Mouse (Mus musculus): ENCODE measurements at regions not wholly inside any gene's neighbourhood (a gene's known extent, or its start where the extent isn't known, plus 50 kb on each side); places are given as distances from the start of the nearest gene placed in this dataset.
A peak's percentile ranks its signal among the peaks of the same experiment; 100 is the strongest.

DNA sequence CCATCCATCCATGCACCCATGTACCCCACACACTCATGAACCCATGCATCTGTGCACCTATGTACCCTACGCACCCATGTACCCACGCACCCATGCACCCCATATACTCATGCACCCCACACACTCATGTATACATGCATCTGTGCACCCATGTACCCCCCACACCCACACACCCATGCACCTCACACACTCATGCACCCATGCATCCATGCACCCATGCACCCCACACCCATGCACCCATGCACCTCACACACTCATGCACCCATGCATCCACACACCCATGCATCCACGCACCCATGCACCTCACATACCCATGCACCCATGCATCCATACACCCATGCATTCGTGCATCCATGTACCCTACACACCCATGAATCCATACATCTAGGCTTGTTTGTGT is 63.6 kb downstream of the 4930564D02Rik start:
- Histone ChIP-seq H3K27me3 (ENCODE audit: control insufficient read depth, insufficient read depth, low read length) (no peaks in the 10 kb centered on the region), H3K4me3 (ENCODE audit: low read length) (no peak overlapping the region), H3K9ac (ENCODE audit: low read depth, low read length) (no peak overlapping the region), H3K4me1 (ENCODE audit: control insufficient read depth, insufficient read depth, low read length) (0 out of 2 replicates have a peak, but pooled peaks cover 3% of the 10 kb centered on the region), H3K4me2 (replicated peaks; ENCODE audit: low read depth, low read length) (no peak overlapping the region), H3K27ac (ENCODE audit: low read depth, low read length) (no peak overlapping the region), H3K36me3 (ENCODE audit: control insufficient read depth, insufficient read depth, low read length) (no peaks in the 10 kb centered on the region), H3K9me3 (ENCODE audit: control insufficient read depth, low read length) (no peaks in the 10 kb centered on the region; the same call in 1 of the 2 replicates)
- 97% methylated on average over 4 of the region's 4 CpGs for WGBS
- ATAC-seq (ENCODE audit: low FRiP score, low TSS enrichment) = no peak

DNA sequence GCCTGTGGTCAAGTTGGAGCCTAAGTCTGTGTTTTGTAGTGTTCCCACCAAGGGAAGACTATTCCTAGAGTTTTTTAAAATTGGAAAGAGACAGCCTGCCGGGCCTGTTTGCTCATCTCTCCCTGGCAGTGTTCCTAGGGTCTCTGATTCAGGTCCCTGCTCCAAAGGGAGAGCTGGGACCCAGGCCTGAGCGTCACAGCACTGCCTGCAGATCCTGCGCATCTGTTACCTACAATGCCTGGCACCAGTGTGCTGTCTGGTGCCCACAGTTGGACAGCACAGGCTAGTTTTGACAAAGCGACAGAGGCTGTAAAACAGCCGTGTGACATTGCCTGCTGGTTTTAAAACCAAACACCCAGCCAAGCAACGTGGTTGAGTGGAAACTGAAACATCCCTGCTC is 64.4 kb downstream of the 4930564D02Rik start:
- no peak overlapping the region for H3K4me3 ChIP-seq (ENCODE audit: low read length)
- H3K9ac ChIP-seq (ENCODE audit: low read depth, low read length) = no peak overlapping the region
- H3K4me2 ChIP-seq (replicated peaks; ENCODE audit: low read depth, low read length) = no peak overlapping the region
- H3K27me3 ChIP-seq (ENCODE audit: control insufficient read depth, insufficient read depth, low read length) = no peaks in the 10 kb centered on the region
- H3K36me3 ChIP-seq (ENCODE audit: control insufficient read depth, insufficient read depth, low read length) = no peaks in the 10 kb centered on the region
- 0 out of 2 replicates have a peak, but pooled peaks cover 3% of the 10 kb centered on the region for H3K4me1 ChIP-seq (ENCODE audit: control insufficient read depth, insufficient read depth, low read length)
- no peaks in the 10 kb centered on the region; the same call in 1 of the 2 replicates for H3K9me3 ChIP-seq (ENCODE audit: control insufficient read depth, low read length)
- H3K27ac ChIP-seq (ENCODE audit: low read depth, low read length) = no peak overlapping the region
- ATAC-seq (ENCODE audit: low FRiP score, low TSS enrichment) = no peak
- WGBS = 78% methylated on average over 6 of the region's 6 CpGs

DNA sequence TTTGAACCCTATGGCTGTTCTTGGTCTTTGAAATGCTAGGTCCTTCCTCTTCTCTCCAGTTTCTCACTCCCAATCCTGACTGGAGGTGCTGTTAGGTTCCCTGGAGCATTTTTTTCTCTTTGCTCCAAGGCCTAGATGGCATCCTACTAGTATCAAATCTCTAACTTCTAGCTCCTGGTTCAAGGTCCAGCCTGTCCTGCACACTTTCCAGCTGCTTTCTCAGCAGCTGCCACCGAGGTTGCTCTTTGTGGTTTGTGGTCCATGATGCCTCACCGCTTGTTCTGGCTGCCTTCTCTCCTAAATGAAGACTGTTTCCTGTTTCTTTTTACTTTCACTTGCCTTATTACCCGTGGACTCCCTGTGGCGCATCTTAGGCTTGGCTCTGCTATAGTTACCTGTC is 66.4 kb downstream of the 4930564D02Rik start:
- Histone ChIP-seq H3K9ac (ENCODE audit: low read depth, low read length) (no peak overlapping the region), H3K9me3 (ENCODE audit: control insufficient read depth, low read length) (no peaks in the 10 kb centered on the region; the same call in 1 of the 2 replicates), H3K4me1 (ENCODE audit: control insufficient read depth, insufficient read depth, low read length) (0 out of 2 replicates have a peak, but pooled peaks cover under 1% of the 10 kb centered on the region), H3K27me3 (ENCODE audit: control insufficient read depth, insufficient read depth, low read length) (no peaks in the 10 kb centered on the region), H3K36me3 (ENCODE audit: control insufficient read depth, insufficient read depth, low read length) (no peaks in the 10 kb centered on the region), H3K4me3 (ENCODE audit: low read length) (no peak overlapping the region), H3K27ac (ENCODE audit: low read depth, low read length) (no peak overlapping the region), H3K4me2 (replicated peaks; ENCODE audit: low read depth, low read length) (no peak overlapping the region)
- ATAC-seq (ENCODE audit: low FRiP score, low TSS enrichment) = no peak
- WGBS = 84% methylated on average over 4 of the region's 4 CpGs

DNA sequence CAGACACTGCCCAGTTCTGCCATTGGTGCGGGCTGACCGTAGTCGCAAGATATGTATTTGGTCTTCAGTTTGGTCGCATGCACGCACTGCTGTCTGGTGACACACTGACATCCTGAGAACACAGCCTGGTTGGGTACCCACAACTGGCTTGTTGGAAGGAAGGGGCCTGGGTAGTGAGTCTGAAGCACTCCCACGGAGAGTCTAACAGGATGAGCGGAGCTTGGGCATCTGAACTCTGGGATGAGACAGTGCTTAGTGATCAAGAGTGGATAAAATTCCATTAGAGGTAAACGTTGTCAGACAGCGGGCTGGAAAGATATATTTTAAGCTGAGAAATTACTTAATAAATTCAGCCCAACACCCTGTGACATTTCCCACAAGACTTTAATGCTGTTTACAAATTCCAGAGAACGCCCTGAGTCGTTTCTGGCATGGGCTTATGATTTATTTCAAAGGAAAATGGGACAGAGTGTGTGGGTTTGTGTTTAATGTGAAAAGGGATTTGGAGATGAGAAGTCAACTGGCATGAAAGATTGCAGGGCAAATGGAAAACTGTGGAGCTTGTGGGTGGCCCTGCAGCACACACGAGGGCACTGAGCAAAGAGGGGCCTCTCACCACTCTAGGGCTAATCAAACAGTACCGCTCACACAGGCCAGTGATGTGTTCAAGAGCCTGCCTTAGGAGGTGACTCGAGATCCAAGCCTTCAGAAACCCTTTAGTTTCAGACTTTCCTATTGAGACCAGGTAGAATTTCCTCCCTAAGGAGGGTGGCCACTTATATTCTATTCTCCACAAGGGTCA is 74.7 kb downstream of the 4930564D02Rik start:
- H3K9ac ChIP-seq (ENCODE audit: low read depth, low read length) = no peak overlapping the region
- H3K27me3 ChIP-seq (ENCODE audit: control insufficient read depth, insufficient read depth, low read length) = no peaks in the 10 kb centered on the region
- no peaks in the 10 kb centered on the region for H3K4me1 ChIP-seq (ENCODE audit: control insufficient read depth, insufficient read depth, low read length)
- H3K9me3 ChIP-seq (ENCODE audit: control insufficient read depth, low read length) = no peaks in the 10 kb centered on the region
- ATAC-seq (ENCODE audit: low FRiP score, low TSS enrichment) = no peak
- WGBS = 73% methylated on average over 14 of the region's 14 CpGs
- no peak overlapping the region for H3K27ac ChIP-seq (ENCODE audit: low read depth, low read length)
- no peak overlapping the region for H3K4me2 ChIP-seq (replicated peaks; ENCODE audit: low read depth, low read length)
- H3K36me3 ChIP-seq (ENCODE audit: control insufficient read depth, insufficient read depth, low read length) = no peaks in the 10 kb centered on the region
- H3K4me3 ChIP-seq (ENCODE audit: low read length) = no peak overlapping the region

DNA sequence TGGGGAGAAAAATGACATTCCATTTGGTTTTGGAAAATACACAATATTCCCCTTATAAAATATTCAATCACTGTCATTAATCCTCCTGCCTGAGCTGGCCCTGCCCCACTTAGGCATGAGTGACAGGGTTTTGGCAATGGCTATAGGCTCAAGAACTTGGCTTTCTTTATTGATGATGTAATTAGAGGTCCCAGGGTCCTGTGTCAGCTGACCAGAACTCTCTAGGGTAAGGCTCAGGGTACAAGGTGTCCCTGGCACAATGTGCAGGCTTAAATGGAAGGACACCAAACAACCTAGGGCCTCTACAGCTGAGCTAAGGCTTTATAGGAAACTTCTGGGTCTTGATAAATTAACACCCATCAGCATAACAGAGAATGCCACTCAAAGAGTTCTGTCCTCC is 76.0 kb downstream of the 4930564D02Rik start:
- H3K9me3 ChIP-seq (ENCODE audit: control insufficient read depth, low read length) = no peaks in the 10 kb centered on the region
- no peak overlapping the region for H3K9ac ChIP-seq (ENCODE audit: low read depth, low read length)
- H3K27me3 ChIP-seq (ENCODE audit: control insufficient read depth, insufficient read depth, low read length) = no peaks in the 10 kb centered on the region
- no peak for ATAC-seq (ENCODE audit: low FRiP score, low TSS enrichment)
- no peak overlapping the region for H3K4me3 ChIP-seq (ENCODE audit: low read length)
- no peaks in the 10 kb centered on the region for H3K4me1 ChIP-seq (ENCODE audit: control insufficient read depth, insufficient read depth, low read length)
- H3K36me3 ChIP-seq (ENCODE audit: control insufficient read depth, insufficient read depth, low read length) = no peaks in the 10 kb centered on the region
- H3K4me2 ChIP-seq (replicated peaks; ENCODE audit: low read depth, low read length) = no peak overlapping the region
- no peak overlapping the region for H3K27ac ChIP-seq (ENCODE audit: low read depth, low read length)

DNA sequence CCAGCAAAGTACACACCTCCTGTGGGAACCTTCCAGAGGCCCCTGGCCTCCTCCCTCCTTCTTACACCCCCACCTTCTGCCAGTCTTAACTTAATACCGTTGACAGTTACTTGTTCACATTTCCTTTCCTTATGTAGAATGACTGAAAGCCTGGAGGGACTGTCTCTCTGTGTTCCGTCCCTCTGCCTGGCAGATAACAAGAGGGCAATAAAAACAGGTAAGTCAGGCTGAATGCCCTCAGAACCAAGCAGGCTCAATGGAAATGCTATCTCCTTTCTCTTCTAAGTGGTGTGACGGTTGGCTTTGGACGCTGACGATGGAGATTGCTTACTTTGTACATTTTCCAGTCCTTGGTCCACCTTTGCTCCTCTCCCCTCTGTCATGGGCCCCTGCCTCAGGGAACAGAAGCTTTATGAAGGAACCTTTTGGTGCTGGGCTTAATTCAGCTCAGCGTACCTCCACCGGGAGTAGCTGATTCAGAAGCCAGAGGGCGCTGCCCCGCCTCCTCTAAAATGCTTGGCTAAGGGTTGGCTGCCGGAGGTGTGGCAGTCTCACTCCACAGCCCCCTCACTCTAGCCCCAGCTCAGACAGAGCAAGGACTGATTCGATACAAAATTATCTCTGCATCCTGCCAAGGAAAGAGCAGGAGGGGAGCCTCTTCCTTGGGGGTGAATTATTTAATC is 85.0 kb downstream of the 4930564D02Rik start:
- 9% methylated on average over 11 of the region's 11 CpGs for WGBS
- Histone ChIP-seq H3K27me3 (ENCODE audit: control insufficient read depth, insufficient read depth, low read length) (no peaks in the 10 kb centered on the region), H3K9ac (ENCODE audit: low read depth, low read length) (no peak overlapping the region), H3K4me2 (replicated peaks; ENCODE audit: low read depth, low read length) (no peak overlapping the region), H3K27ac (ENCODE audit: low read depth, low read length) (no peak overlapping the region), H3K4me1 (ENCODE audit: control insufficient read depth, insufficient read depth, low read length) (peaks cover 5% of the 10 kb centered on the region; the same call in 1 of the 2 replicates), H3K9me3 (ENCODE audit: control insufficient read depth, low read length) (no peaks in the 10 kb centered on the region), H3K4me3 (ENCODE audit: low read length) (no peak overlapping the region), H3K36me3 (ENCODE audit: control insufficient read depth, insufficient read depth, low read length) (no peaks in the 10 kb centered on the region)
- peak; percentile 81; the same call in 1 of the 2 replicates for ATAC-seq (ENCODE audit: low FRiP score, low TSS enrichment)

DNA sequence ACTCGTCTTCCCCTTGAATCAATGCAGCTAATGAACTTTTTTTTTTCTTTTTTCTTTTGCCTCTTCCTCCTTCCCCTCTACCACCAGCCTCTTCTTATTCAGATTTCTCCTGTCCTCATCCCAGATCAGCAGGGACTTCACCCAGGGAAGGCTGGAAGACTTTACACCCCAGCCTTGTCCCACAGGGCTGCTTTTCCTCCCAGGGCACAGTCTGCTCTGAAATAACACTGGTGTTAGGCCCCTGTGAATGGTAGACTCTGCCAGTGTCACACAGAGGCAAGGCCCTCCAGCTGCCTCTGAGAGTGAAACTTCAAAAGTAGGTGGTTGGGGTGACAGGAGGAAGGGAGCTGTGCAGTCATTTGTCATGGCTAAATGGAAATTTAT is 85.5 kb downstream of the 4930564D02Rik start:
- H3K9ac ChIP-seq (ENCODE audit: low read depth, low read length) = no peak overlapping the region
- ATAC-seq (ENCODE audit: low FRiP score, low TSS enrichment) = no peak
- no peak overlapping the region for H3K27ac ChIP-seq (ENCODE audit: low read depth, low read length)
- no peak overlapping the region for H3K4me3 ChIP-seq (ENCODE audit: low read length)
- no peaks in the 10 kb centered on the region for H3K27me3 ChIP-seq (ENCODE audit: control insufficient read depth, insufficient read depth, low read length)
- H3K36me3 ChIP-seq (ENCODE audit: control insufficient read depth, insufficient read depth, low read length) = no peaks in the 10 kb centered on the region
- H3K9me3 ChIP-seq (ENCODE audit: control insufficient read depth, low read length) = no peaks in the 10 kb centered on the region
- 8% methylated on average over 1 of the region's 1 CpGs for WGBS
- peaks cover 5% of the 10 kb centered on the region; the same call in 1 of the 2 replicates for H3K4me1 ChIP-seq (ENCODE audit: control insufficient read depth, insufficient read depth, low read length)
- H3K4me2 ChIP-seq (replicated peaks; ENCODE audit: low read depth, low read length) = no peak overlapping the region

DNA sequence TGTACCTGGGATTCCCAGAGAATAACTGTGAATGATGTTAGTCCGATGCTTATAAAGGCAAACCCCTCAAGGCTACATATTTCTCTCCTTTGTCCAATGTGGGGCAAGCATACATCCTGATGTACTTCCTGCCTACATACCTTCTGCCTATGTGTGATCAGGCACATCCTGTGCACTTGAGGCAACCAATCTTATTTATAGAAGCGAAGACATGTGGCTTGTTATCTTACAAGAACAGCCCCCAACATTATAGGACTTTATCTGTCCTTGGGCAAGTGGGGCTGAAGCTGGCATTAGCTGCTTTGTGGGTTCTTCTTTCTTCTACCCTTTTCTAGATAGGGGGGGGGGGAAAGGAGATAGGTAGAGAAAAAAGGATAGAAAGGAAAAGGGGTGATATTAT is 91.7 kb downstream of the 4930564D02Rik start:
- no peak overlapping the region for H3K27ac ChIP-seq (ENCODE audit: low read depth, low read length)
- no peak for ATAC-seq (ENCODE audit: low FRiP score, low TSS enrichment)
- H3K9me3 ChIP-seq (ENCODE audit: control insufficient read depth, low read length) = no peaks in the 10 kb centered on the region
- H3K36me3 ChIP-seq (ENCODE audit: control insufficient read depth, insufficient read depth, low read length) = no peaks in the 10 kb centered on the region
- no peak overlapping the region for H3K4me2 ChIP-seq (replicated peaks; ENCODE audit: low read depth, low read length)
- H3K27me3 ChIP-seq (ENCODE audit: control insufficient read depth, insufficient read depth, low read length) = no peaks in the 10 kb centered on the region
- H3K4me1 ChIP-seq (ENCODE audit: control insufficient read depth, insufficient read depth, low read length) = no peaks in the 10 kb centered on the region
- 86% methylated on average over 2 of the region's 2 CpGs for WGBS
- H3K9ac ChIP-seq (ENCODE audit: low read depth, low read length) = no peak overlapping the region
- no peak overlapping the region for H3K4me3 ChIP-seq (ENCODE audit: low read length)

DNA sequence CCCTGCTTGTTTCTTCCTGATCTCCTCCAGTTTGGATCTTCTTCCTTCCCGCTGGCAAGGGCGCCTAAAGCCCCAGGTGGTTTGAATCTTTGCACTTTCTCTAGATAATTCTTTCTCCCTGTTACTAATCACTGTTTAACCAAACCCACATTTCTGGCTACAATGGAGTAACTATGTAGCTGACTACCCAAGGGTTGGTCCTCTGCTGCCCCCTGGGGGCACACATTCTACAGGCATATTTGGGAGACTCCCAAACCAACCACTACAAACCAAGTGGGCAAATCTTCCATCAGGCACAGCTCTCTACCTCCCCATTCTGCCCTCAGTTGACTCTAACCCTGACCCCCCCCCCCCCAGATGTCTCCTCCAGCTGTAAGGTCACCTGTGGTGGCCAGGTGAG is 98.7 kb downstream of the 4930564D02Rik start:
- 0 out of 2 replicates have a peak, but pooled peaks have one; percentile 35 for ATAC-seq (ENCODE audit: low FRiP score, low TSS enrichment)
- 66% methylated on average over 2 of the region's 2 CpGs for WGBS

More for the DNA sequence above, 98.7 kb downstream of the 4930564D02Rik start:
- no peaks in the 10 kb centered on the region for H3K4me1 ChIP-seq (ENCODE audit: control insufficient read depth, insufficient read depth, low read length)
- H3K27ac ChIP-seq (ENCODE audit: low read depth, low read length) = no peak overlapping the region
- H3K4me3 ChIP-seq (ENCODE audit: low read length) = no peak overlapping the region
- H3K36me3 ChIP-seq (ENCODE audit: control insufficient read depth, insufficient read depth, low read length) = no peaks in the 10 kb centered on the region
- no peak overlapping the region for H3K9ac ChIP-seq (ENCODE audit: low read depth, low read length)
- no peak overlapping the region for H3K4me2 ChIP-seq (replicated peaks; ENCODE audit: low read depth, low read length)
- no peaks in the 10 kb centered on the region; the same call in 1 of the 2 replicates for H3K9me3 ChIP-seq (ENCODE audit: control insufficient read depth, low read length)
- no peaks in the 10 kb centered on the region for H3K27me3 ChIP-seq (ENCODE audit: control insufficient read depth, insufficient read depth, low read length)
